Mouse (Mus musculus): Measurements from ENCODE around the gene Acox1. TPM values are rescaled to one million over a fixed set of nuclear protein-coding genes. Genes with fewer than 3 reads are reported as not detected.
A peak's percentile ranks its signal among the peaks of the same experiment; 100 is the strongest.

Gene Acox1
- 100 to 1,000 TPM; 170 to 228 TPM for total RNA-seq (2021)
- long read RNA-seq, experiment 1, transcript Acox1-201 (14 exons, 3,987 nt) = major isoform, 62 of 148 reads
- long read RNA-seq, experiment 1, transcript Acox1-202 (14 exons, 3,743 nt) = minor isoform, 13 of 148 reads
- long read RNA-seq, experiment 1, partial matches to known transcripts = 44 of 148 reads
- long read RNA-seq, experiment 1, other reads (novel, unspliced or antisense) = 29 of 148 reads
- long read RNA-seq, experiment 2, transcript Acox1-202 (14 exons, 3,743 nt) = minor isoform, 6 of 40 reads
- long read RNA-seq, experiment 2, transcript Acox1-201 (14 exons, 3,987 nt) = major isoform, 29 of 40 reads
- long read RNA-seq, experiment 2, partial matches to known transcripts = 5 of 40 reads
- long read RNA-seq, experiment 2, other reads (novel, unspliced or antisense) = 0 of 40 reads

- DNase-seq = peak; percentile 98 to 99
These were observed at the start of gene Acox1, which contains the start of gene Ten1 for GRCm38 (mm10) chr11:116198639-116199531. TSS of gene Acox1 (minus strand) at chr11:116199045. TSS of gene Ten1 (plus strand) at chr11:116198855.

GRCm38 (mm10) chr11:116247502-116248222 is 48.8 kb upstream of the Acox1 start:
- no peak for DNase-seq

DNA sequence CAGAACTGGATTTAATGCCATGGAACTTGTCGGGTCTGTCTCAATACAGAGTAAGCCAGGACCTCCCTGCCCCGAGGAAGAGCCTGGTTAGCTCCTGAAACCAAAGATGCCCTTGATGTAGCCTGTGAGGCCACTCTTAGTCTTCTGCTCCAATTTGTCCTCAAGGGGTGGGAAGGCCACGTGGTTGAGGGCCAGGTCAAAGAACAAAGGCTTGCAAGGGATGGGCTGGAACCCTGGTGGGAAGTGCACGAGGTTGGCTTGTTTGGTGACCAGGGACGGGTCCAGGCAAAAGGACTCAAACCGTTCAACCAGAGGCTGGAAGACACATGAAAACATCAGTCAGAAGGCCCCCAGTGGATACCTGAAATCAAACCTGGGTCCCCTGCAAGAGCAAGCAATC is 46.8 kb upstream of the Acox1 start:
- DNase-seq = no peak

DNA sequence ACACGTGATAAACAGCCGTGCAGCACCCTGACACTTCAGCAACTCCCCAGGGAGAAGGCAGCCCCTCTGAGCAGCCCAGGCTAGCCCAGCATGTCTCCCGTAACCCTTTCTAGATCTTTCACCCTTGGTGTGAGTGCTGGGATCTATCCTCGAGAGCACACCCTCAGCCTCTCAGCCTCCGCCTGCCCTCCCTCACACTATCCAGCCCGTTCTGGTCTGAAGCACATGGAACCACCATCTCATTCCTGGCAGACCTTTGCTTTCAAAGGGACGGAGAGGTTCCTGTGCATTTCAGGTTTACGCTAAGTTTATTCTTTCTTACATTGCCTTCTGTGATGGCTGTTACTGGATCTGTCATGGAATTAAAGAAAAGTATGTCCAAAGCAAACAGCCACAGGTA is 45.7 kb upstream of the Acox1 start:
- DNase-seq = no peak

GRCm38 (mm10) chr11:116241744-116242235 is 42.9 kb upstream of the Acox1 start:
- no peak for DNase-seq

GRCm38 (mm10) chr11:116239797-116240196 is 41.0 kb upstream of the Acox1 start:
- DNase-seq = no peak

DNA sequence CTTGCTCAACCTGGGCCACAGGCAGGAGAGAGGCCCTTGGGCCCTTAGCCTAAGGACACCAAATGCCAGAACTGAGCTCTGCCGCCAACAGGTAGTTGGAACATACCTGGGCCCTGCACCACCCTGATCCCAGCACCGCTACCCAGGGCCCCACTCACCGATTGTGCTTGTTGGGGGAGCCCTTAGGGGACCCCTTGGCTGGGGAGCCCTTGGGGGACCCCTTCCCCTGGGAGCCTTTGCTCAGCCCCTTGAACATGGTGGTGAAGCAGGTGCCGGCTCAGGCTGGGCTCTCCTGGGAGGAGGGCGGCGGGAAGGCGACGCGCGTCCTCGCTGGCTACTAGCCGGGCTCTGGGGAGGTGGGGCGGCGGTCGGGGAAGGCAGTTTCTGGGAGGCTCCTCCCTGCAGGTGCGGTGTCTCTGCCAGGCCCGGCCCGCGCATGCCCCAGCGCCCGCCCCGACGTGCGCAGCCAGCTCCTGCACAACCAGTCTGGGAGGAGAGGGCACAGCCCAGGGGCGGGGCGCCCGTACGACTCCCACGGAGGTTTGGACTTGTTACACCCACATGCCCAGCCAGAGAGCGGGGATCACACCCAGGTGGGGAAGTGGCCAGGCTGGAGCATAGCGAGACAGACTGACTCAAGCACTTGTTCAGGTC is 39.0 kb upstream of the Acox1 start, which contains the start of gene Evpl:
Evpl (minus strand) TSS at position 336 of the 654 bp plus-strand sequence.
- peak; percentile 49 to 68 for DNase-seq

DNA sequence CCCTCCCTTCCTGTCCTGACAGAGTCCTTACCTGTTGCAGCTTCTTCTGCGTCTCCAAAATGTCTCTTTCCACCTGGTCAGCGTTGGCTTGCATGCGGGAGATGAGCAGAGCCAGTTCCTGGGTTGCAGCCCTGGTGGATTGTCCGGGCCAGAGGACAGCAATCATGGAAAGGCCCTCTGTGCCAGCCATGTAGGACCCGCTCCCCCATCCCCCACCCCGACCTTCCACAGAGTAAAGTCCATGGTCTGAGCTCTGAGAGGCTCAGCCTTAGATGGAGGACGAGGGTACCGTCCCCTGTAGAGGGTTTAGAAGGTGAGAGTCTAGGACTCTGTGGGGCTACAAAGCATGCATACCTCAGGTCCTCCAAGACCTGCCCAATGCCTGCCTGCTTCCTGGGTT is 36.1 kb upstream of the Acox1 start:
- no peak for DNase-seq

DNA sequence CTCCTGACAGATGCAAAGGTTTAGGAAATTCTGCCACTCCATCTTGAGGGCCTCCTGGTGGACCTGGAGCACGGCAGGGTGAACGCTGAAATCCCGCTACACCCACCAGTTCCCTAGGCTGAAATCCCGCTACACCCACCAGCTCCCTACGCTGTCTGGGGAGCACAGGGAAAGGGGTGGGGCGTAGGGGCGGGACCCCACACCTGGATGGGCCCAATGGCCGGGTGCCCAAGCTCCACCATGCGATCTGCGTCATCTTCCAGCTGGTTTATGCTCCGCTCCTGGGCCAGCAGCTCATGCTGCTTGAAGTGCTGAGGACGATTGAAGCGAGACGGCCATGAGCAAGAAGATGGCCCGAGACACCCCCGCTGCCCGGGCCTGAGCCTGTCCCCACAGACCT is 33.6 kb upstream of the Acox1 start:
- DNase-seq = no peak

DNA sequence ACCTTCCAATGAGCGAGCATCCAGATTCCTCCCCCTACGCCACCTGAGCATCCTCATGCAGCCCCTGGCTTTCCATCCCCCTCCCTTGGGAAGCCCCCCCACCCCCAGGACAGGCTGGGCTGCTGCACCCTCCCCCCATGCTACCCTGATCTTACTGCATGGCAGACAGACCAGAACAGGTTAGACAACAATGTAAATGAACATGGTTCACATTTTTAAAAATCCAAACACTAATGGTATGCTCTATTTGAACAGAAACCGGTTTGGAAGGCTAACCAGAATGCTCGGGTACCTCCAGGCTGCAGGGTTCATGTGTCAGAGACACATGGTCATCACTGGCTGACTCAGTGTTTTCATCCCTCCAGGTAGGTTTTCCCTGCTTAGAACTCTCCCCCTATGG is 29.9 kb upstream of the Acox1 start:
- DNase-seq = no peak

DNA sequence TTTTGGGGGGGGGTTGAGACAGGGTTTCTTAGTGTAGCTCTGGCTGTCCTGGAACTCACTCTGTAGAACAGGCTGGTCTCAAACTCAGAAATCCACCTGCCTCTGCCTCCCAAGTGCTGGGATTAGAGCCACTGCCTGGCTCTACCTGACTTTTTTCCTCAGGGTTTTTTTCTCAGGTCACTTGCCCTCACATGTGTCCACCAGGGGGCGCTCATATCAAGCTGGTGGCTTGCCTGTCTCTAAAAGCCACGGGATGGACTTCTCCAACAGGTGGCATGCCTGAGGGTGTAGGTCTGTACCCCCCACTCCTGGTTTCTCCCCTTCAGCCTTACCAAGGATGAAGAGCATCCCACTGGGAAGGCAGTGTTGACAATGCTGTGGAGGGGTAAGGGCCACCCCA is 27.6 kb upstream of the Acox1 start:
- peak; percentile 90 to 92 for DNase-seq

DNA sequence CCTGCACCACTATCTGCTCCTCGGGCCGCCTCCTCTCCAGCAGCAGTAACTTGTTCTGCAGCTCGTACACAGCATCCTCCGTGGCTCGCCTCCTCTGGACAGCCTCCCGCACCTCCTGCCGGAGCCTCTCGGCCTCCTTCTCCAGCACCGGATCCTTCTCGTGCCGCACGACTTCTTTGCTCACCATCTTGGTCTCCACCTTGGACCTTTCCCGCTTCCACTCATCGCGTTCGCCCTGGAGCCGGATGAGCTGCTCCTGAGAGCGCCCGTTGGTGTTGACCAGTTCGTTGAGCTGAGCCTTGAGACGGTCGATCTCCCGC is 23.9 kb upstream of the Acox1 start:
- DNase-seq = no peak

DNA sequence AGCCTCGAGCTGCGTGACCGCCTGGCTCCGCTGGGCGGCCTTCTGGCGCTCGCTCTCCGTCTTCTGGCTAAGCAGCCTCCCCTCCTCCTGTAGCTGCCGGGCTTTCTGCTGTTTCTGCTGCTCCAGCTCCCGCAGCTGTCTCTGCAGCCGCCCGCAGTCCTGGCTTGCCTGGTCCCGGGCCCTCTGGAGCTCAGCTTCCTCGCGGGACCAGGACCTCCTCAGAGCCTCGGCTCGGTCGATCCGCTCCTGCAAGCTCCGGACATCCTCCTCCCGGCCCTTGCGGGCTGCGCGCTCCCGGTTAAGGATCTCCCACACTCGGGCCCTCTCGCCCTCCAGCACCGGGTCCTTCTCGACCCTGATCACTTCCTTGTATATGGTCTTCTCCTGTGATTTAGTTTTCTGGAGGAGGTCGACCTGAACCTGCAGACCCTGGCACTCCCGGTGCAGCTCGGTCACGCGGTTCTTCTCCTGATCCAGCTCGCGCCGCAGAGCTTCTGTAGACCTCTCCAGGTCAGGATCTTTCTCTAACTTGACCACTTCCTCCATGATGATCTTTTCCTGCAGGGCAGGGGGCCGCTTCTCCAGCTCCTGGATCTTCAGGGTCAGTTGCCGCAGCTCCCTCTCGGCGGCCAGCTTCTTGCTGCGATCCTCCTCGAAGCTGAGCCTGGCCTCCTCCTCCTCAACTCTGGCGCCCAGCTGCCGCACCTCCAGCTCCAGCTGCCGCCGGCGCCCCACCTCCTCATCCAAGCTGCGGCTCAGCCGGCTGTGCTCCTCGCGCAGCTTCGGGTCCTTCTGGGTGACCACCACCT is 23.3 kb upstream of the Acox1 start:
- peak; percentile 27 to 52 for DNase-seq

GRCm38 (mm10) chr11:116219885-116220284 is 21.0 kb upstream of the Acox1 start:
- DNase-seq = peak; percentile 81 to 89

DNA sequence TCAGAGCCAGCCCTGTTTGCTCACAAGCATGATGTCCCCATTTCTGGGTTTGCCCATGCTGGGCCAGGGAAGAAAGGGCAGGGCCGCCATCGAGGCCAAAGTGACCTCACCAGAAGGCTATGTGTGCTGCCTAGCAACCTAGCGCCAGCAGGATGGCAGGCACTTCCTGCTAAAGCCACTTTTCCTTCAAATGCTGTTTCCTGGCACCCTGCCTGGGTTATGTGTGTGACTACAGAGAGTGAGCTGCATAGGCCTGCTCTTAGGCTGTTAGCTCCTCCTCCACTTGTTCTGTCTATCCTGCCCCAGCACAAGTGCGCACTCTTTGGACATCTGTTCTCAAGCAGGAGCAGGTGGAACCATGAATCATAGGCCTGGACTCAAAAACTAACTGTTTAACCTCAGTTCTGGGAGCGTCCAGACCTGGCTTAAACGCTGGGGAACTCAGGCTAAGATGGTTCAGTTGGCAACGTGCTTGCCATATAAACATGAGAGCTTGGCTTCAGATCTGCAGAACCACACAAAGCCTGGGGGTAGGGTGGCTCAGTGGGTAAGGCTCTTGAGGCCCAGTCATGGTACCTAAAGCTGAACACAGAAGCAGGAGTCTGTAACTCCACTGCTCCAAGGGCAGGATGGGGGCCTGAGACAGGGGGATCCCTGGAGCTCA is 20.0 kb upstream of the Acox1 start:
- peak; percentile 97 for DNase-seq

DNA sequence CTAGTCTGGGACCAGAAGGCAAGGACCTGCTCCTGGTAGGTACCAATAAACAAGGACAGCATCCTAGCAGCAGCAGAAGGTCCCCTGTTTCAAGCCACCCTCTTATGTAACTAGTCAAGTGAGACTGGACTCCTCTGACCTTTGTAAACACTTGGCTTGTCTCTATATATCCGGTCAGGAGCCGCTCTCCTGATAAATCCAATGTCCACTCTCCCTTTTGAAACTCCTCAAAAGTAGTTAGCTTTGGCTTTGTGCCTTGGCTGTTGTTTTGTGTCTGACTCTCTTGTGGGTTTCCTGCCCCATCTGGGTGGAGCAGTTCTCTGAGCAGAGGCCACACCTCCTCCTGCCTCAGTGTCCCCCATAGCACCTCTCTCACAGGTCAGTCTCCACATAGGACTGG is 19.4 kb upstream of the Acox1 start:
- DNase-seq = peak; percentile 16 to 55

DNA sequence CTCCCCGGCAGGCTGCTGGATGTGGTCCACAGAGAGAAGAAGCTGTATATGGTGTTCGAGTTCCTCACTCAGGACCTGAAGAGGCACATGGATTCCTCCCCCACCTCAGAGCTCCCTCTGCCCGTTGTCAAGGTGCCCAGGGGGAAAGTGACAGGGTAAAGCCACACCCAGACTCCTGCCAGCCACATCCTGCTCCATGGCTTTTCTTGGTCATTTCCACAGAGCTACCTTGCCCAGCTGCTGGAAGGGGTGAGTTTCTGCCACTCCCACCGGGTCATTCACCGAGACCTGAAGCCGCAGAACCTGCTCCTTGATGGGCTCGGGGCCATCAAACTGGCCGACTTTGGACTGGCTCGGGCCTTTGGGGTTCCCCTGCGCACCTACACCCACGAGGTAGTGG is 17.7 kb upstream of the Acox1 start:
- DNase-seq = no peak

GRCm38 (mm10) chr11:116215991-116216390 is 17.1 kb upstream of the Acox1 start:
- no peak for DNase-seq

- peak in 1 of 2 experiments; percentile 27 for DNase-seq
These were observed 16.3 kb upstream of the Acox1 start for GRCm38 (mm10) chr11:116215181-116215580.

- no peak for DNase-seq
These were observed 15.1 kb upstream of the Acox1 start for GRCm38 (mm10) chr11:116213877-116214510.

Data from adrenal gland, postnatal 36 days (tissue).